Mouse (Mus musculus) brown adipose tissue, adult 24 weeks (tissue): ENCODE data around the gene Rreb1. TPM values are rescaled to one million over a fixed set of nuclear protein-coding genes. Genes with fewer than 3 reads are reported as not detected.
A peak's percentile ranks its signal among the peaks of the same experiment; 100 is the strongest.

Experiments
- H3K27ac ChIP-seq: fragments of 200-500 bp; replicated peaks from 2 replicates; pipeline ENCODE4 v1.5.1; 2012; ENCODE audit warnings: low read depth, mild to moderate bottlenecking, low read length
- H3K4me1 ChIP-seq: fragments of 200-500 bp; 2 replicates; pipeline ENCODE4 v1.6.1; 2012; ENCODE audit warnings: low read length, mixed read lengths; ENCODE audit not compliant: control insufficient read depth, insufficient read depth, insufficient read length
- H3K4me3 ChIP-seq: fragments of 200-500 bp; 2 replicates; pipeline ENCODE4 v1.5.1; 2012; ENCODE audit warnings: low read depth, mild to moderate bottlenecking, low read length, moderate library complexity; ENCODE audit not compliant: insufficient read depth
- polyA plus RNA-seq: library from polyadenylated mRNA; stranded (reverse); fragments of >200 nt; gene quantifications from 2 replicates; pipeline ENCODE4 v1.2.4, GENCODE M21; 2012; ENCODE audit not compliant: missing spikeins, insufficient read depth, insufficient read length

Rreb1 gene
- polyA plus RNA-seq, 1 experiment, result 43.1 TPM

DNA sequence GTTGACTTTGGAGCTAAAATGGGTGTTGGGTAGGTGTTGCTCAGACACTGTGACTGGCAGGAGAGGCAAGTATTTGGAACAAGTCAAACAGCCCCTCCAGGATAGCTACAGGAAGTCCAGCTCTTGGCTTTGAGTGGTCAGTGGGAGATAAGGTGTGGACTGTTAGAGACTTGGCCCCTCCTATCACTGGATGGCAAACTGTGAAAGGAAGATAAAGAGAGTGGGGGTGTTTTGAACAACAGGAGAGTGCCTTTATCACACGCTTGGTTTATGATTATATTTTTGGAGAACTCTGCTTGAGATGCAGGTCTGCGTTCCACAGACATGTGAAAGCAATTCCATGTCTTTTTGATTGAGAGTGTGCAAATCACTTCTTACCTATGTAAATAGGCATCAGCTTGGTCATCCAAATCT is 100.7 kb downstream of the Rreb1 start:
- H3K4me3 ChIP-seq, result no peak overlapping the region
- H3K4me1 ChIP-seq, result peaks cover 62% of the 10 kb centered on the region
- H3K27ac ChIP-seq, result peak overlapping the region; percentile 86

- peaks cover 67% of the 10 kb centered on the region for H3K4me1 ChIP-seq
- no peak overlapping the region for H3K4me3 ChIP-seq
- H3K27ac ChIP-seq, result peak overlapping the region; percentile 86
Measured at GRCm38 (mm10) chr13:37879556-37879955, 101.4 kb downstream of the Rreb1 start.

GRCm38 (mm10) chr13:37880035-37880434 is 101.8 kb downstream of the Rreb1 start:
- peaks cover 67% of the 10 kb centered on the region for H3K4me1 ChIP-seq
- no peak overlapping the region for H3K4me3 ChIP-seq
- H3K27ac ChIP-seq, result peak overlapping the region; percentile 86

DNA sequence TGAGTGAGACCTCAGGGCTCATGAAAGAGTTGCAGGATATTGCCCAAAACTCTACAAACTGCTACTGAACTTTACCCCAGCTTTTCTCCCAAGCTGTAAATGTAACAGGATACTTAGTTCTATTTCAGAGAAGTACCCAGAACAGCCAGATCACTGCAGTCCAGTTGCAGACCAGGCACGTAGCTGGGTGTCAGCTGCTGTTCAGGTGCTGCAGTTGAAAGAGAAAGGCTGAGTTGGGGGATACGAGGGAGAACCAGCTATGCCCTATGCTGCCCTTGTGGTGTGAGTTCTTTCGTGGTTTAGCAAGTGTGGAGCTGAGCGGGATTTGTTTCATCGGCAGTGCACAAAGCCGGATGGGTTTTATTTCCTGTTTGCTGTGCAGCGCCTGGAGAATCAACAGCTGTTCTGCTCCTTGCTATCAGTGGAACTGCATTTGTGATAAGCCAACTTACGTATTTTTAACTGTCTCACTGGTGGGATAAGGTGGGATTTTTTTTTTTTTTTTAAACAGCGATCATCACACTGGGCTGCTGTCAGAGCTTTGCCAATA is 102.5 kb downstream of the Rreb1 start:
- Histone ChIP-seq H3K4me3 (peak overlapping the region; percentile 39), H3K27ac (peak overlapping the region; percentile 86), H3K4me1 (peaks cover 68% of the 10 kb centered on the region)

DNA sequence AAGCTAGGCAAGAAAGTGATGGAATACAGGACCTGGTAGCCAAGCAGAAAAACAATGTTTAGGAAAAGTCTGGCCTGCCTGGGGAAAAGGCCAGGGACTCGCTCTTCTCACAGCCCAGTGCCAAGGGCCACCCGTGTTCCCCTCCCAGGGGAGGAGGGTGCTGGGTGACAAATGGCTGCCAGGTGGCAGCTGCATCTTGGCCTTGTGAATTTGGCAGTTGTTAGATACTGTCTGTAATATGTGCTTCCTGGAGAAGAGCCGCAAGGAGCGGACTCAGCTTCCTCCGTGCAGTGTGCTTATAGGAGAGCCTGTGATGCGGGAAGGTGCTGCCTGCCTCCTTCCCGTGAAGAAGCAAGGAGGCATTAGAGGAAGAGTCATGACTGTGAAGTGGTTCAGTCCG is 104.3 kb downstream of the Rreb1 start:
- H3K27ac ChIP-seq, result peak overlapping the region; percentile 81
- H3K4me1 ChIP-seq, result peaks cover 56% of the 10 kb centered on the region
- no peak overlapping the region for H3K4me3 ChIP-seq

- H3K4me1 ChIP-seq, result peaks cover 53% of the 10 kb centered on the region
Measured at GRCm38 (mm10) chr13:37883008-37883407, 104.8 kb downstream of the Rreb1 start.

GRCm38 (mm10) chr13:37885392-37885791 is 107.2 kb downstream of the Rreb1 start:
- peaks cover 33% of the 10 kb centered on the region for H3K4me1 ChIP-seq
- H3K27ac ChIP-seq, result no peak overlapping the region
- H3K4me3 ChIP-seq, result no peak overlapping the region

More at GRCm38 (mm10) chr13:37883008-37883407, 104.8 kb downstream of the Rreb1 start:
- Histone ChIP-seq H3K4me3 (no peak overlapping the region), H3K27ac (peak overlapping the region; percentile 81)

DNA sequence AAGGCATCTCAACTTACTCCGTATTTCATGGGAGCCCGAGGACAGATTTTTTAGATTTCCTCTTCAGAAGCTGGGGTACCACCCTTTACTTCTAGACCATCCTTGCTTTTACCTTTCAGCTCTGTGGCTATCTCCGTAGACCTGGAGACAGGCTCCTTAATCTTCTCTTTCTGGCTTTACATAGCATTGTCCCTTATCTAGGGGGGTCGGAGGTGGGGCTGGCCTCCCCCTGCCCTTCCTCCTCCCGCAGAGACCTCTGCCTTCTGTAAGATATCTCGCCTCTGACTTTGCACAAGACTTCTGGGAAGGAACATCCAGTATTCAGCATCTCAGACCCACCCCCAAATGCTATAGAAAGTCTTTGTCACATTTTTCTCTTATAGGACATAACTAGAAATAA is 107.8 kb downstream of the Rreb1 start:
- no peak overlapping the region for H3K4me3 ChIP-seq
- H3K4me1 ChIP-seq, result peaks cover 31% of the 10 kb centered on the region
- no peak overlapping the region for H3K27ac ChIP-seq

- H3K4me1 ChIP-seq, result no peaks in the 10 kb centered on the region
- no peak overlapping the region for H3K27ac ChIP-seq
- H3K4me3 ChIP-seq, result no peak overlapping the region
Measured at GRCm38 (mm10) chr13:37894756-37895155, 116.6 kb downstream of the Rreb1 start.

DNA sequence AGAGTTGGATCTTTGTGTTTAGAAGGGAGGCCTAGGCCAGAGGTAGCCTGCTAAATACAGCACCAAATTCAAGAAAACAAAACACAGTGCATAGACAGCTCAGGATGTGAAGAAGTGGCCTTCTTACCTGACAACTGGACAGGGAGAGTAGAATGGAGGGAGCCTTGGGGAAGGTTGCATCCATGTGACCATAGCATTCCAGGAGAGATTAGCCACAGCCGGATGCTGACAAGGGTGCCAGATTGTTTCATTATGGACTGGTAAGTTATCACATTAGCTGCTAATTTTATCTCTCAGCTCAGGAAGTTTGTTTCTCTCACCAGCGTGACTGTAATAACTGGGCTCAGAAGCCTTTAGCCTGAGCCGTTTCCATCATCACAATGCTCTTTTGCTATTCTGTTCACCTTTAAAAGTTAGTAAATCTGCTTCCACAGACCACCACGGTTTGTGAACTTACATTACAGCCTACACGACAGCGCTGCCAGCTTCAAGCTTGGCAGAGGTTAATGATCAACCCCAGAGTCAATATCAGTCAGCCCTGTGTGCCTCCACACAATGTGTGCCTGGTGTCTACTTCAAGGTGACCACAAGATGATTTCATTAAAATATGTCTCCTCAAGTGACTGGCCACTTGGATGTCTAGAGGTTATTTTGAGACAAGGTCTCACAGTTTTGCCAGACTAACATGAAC is 117.5 kb downstream of the Rreb1 start:
- Histone ChIP-seq H3K27ac (no peak overlapping the region), H3K4me1 (no peaks in the 10 kb centered on the region), H3K4me3 (no peak overlapping the region)

GRCm38 (mm10) chr13:37896423-37896822 is 118.2 kb downstream of the Rreb1 start:
- Histone ChIP-seq H3K4me1 (no peaks in the 10 kb centered on the region), H3K4me3 (no peak overlapping the region), H3K27ac (no peak overlapping the region)

DNA sequence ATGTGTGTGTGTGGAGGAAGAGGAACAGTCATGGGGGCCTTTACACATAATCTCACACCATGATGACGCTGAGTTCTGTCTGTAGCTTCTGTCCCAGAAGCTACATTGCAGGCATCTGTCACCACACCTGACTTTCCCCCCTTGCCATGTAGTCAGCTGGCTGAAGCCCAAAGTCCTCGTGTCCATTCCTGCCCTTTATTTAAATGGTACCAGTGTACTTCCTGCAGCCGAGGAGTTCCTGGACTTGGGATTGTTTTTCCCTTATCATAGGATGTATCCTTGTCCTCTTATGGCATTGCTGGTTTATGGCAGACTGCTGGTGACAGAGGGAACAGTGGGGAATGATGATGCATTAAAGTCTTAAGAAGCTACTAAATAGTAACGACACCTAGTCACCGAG is 120.6 kb downstream of the Rreb1 start:
- H3K4me3 ChIP-seq, result no peak overlapping the region
- H3K4me1 ChIP-seq, result no peaks in the 10 kb centered on the region
- no peak overlapping the region for H3K27ac ChIP-seq

DNA sequence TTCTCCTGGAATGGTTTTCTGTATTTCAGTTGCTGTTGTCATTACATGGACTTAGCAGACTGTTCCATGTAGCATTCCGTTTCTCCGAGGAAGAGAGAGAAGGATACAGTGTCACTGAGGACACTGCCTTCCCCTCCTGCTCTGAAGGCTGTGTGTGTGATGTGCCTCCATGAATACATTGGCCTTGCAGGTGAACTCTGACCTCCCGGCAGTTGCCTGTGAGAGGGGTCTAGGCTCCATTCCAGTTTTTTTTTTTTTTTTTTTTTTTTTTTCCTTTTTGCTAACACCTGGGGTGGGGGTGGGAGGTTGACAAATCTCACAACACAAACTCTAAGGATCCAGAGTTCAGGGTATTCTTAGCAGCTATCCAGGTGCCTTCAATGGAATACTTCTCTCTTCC is 124.8 kb downstream of the Rreb1 start:
- Histone ChIP-seq H3K4me3 (no peak overlapping the region), H3K4me1 (no peaks in the 10 kb centered on the region), H3K27ac (no peak overlapping the region)

GRCm38 (mm10) chr13:37903476-37903875 is 125.3 kb downstream of the Rreb1 start:
- Histone ChIP-seq H3K4me3 (no peak overlapping the region), H3K4me1 (no peaks in the 10 kb centered on the region), H3K27ac (no peak overlapping the region)

DNA sequence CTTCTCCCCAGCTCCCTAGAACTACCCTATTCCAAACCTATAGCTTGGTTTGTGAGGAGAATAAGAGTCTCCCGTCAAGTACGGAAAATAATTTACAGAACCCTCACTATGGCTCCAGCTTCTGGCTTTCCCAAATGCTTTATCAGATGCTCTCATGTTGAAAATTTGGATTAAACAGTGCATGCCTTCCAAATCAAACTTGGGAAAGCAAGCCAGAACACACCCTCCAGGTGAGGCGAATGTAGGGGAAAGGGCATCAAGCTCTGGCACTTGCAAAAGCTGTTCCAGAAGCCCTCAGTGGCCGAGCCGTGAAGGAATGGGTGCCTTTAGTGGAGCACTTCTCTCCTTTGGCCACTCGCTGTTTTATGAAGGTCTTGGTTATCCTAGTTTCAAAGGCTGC is 126.2 kb downstream of the Rreb1 start:
- Histone ChIP-seq H3K4me1 (no peaks in the 10 kb centered on the region), H3K27ac (no peak overlapping the region), H3K4me3 (no peak overlapping the region)

GRCm38 (mm10) chr13:37908061-37908460 is 129.9 kb downstream of the Rreb1 start:
- Histone ChIP-seq H3K4me1 (no peaks in the 10 kb centered on the region), H3K27ac (no peak overlapping the region), H3K4me3 (no peak overlapping the region)
